Comparison of ENCODE assay signal across 11 mouse cellular contexts in the genomic region with DNA sequence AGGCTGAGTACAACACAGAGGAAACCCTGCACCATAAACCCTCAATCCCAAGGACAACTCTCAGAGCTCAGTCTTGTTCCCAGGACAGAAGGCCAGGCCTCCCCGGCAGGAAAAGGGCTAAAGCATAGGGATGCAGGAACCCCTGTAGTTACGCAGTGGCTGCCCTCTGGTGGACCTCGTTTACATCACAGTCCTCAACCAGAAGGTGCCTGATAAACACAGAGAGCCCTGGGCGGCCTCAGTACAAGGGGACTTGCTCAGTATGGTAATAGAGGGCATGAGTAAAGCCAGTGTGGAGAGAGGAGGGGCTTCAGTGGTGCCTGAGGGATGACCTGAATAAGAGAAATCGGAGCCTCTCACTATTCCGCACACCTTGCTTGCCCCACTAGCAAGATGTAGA. TPM values are rescaled to one million over a fixed set of nuclear protein-coding genes. Genes with fewer than 3 reads are reported as not detected.
DNase-seq lines count a peak whose midpoint lies in the region; ATAC-seq and TF ChIP-seq lines count a peak whose summit lies in the region.
"Had no signal": no experiment of that assay in that cellular context is flagged by ENCODE, and none has a peak within 500 bp of the region (broad histone marks: within the 10 kb centered on the region; RNA-seq: fewer than 3 reads in every experiment).

No protein-coding gene starts in this region.

- no peak for TF ChIP-seq POLR2A in ES-Bruce4 (IDR thresholded peaks at IDR 0.05; ENCODE audit: insufficient read depth, low read length)

- H3K4me1 ChIP-seq in kidney, embryonic 15.5 days, result no peaks in the 10 kb centered on the region
- H3K4me1 ChIP-seq in ES-Bruce4 (ENCODE audit: control insufficient read depth, insufficient read depth, low read length), result no peaks in the 10 kb centered on the region
- no peaks in the 10 kb centered on the region for H3K4me1 ChIP-seq in intestine, embryonic 15.5 days (replicated peaks)
- H3K4me1 ChIP-seq: limb, embryonic 12.5 days; stomach, embryonic 15.5 days had no signal

- TF ChIP-seq EP300 in ES-Bruce4 (IDR thresholded peaks at IDR 0.05; ENCODE audit: insufficient read depth, low read depth, low read length), result no peak

- no peak overlapping the region for H3K4me2 ChIP-seq in kidney, embryonic 15.5 days
- H3K4me2 ChIP-seq in intestine, embryonic 15.5 days (replicated peaks), result no peak overlapping the region
- H3K4me2 ChIP-seq: limb, embryonic 12.5 days; stomach, embryonic 15.5 days had no signal

- H3K27me3 ChIP-seq in kidney, embryonic 15.5 days, result no peaks in the 10 kb centered on the region
- H3K27me3 ChIP-seq in ES-Bruce4 (ENCODE audit: control insufficient read depth, insufficient read depth, low read length, poor library complexity, severe bottlenecking), result no peaks in the 10 kb centered on the region
- no peaks in the 10 kb centered on the region for H3K27me3 ChIP-seq in intestine, embryonic 15.5 days (replicated peaks)
- H3K27me3 ChIP-seq: limb, embryonic 12.5 days; stomach, embryonic 15.5 days had no signal

- WGBS in kidney, embryonic 15.5 days, result 46% methylated on average over 6 of the region's 6 CpGs
- 49% methylated on average over 6 of the region's 6 CpGs for WGBS in intestine, embryonic 15.5 days

- no peak for DNase-seq in kidney, adult 18-20 months
- DNase-seq in ZHBTc4 (ENCODE audit: low read depth, low spot score) (peak; percentile 46), MN1 (ENCODE audit: low spot score) (no peak)
- no peak for DNase-seq in layer of hippocampus, adult 8-10 months (ENCODE audit: low spot score in 2 of 2)
- DNase-seq in spleen, postnatal 36 days (ENCODE audit: low spot score in 2 of 2), result no peak

- H3K4me3 ChIP-seq in kidney, embryonic 15.5 days (replicated peaks), result no peak overlapping the region
- no peak overlapping the region for H3K4me3 ChIP-seq in ES-Bruce4 (ENCODE audit: low read depth, low read length)
- no peak overlapping the region for H3K4me3 ChIP-seq in intestine, embryonic 15.5 days (replicated peaks)
- H3K4me3 ChIP-seq: limb, embryonic 12.5 days; stomach, embryonic 15.5 days had no signal

- peaks cover 99% of the 10 kb centered on the region for H3K36me3 ChIP-seq in kidney, embryonic 15.5 days
- H3K36me3 ChIP-seq in ES-Bruce4 (ENCODE audit: control insufficient read depth, insufficient read depth, low read length, poor library complexity, severe bottlenecking), result peaks cover 17% of the 10 kb centered on the region
- H3K36me3 ChIP-seq in intestine, embryonic 15.5 days, result peaks cover 34% of the 10 kb centered on the region; the same call in 1 of the 2 replicates

- no peak overlapping the region for H3K27ac ChIP-seq in kidney, embryonic 15.5 days
- H3K27ac ChIP-seq in ES-Bruce4 (ENCODE audit: insufficient read depth, low read length), result no peak overlapping the region
- no peak overlapping the region for H3K27ac ChIP-seq in intestine, embryonic 15.5 days
- H3K27ac ChIP-seq: limb, embryonic 12.5 days; stomach, embryonic 15.5 days had no signal

- no peak overlapping the region for H3K9ac ChIP-seq in kidney, embryonic 15.5 days
- no peak overlapping the region for H3K9ac ChIP-seq in ES-Bruce4 (ENCODE audit: low read depth, poor library complexity, severe bottlenecking)
- H3K9ac ChIP-seq in intestine, embryonic 15.5 days, result no peak overlapping the region
- H3K9ac ChIP-seq: limb, embryonic 12.5 days; stomach, embryonic 15.5 days had no signal

- 0 out of 2 replicates have a peak, but pooled peaks have one; percentile 25 for ATAC-seq in kidney, embryonic 15.5 days (replicated peaks; ENCODE audit: low FRiP score)
- ATAC-seq in intestine, embryonic 15.5 days, result peak; percentile 17; the same call in 1 of the 2 replicates

- H3K9me3 ChIP-seq in kidney, embryonic 15.5 days (replicated peaks), result no peaks in the 10 kb centered on the region
- H3K9me3 ChIP-seq in ES-Bruce4 (replicated peaks; ENCODE audit: control insufficient read depth, insufficient read depth, low read length, poor library complexity, severe bottlenecking), result no peaks in the 10 kb centered on the region
- no peaks in the 10 kb centered on the region for H3K9me3 ChIP-seq in intestine, embryonic 15.5 days
- H3K9me3 ChIP-seq: limb, embryonic 12.5 days; stomach, embryonic 15.5 days had no signal

- TF ChIP-seq CTCF in ES-Bruce4 (IDR thresholded peaks at IDR 0.05; ENCODE audit: low read depth, low read length), result peak; percentile 53

RNA-seq across cellular contexts. Expression of gene Tk2, which starts 13.8 kb away (rescaled TPM):
- 19.7 and 21.0 TPM in 2 replicates for polyA plus RNA-seq in kidney, embryonic 15.5 days (2015; fragmentation: Nextera tagmentation; extraction: Ambion mirVana)
- 17.2 and 18.0 TPM in 2 replicates for polyA plus RNA-seq in ES-Bruce4 (2011; ENCODE audit: insufficient read depth, insufficient read length, low read depth, missing spikeins)
- polyA plus RNA-seq in intestine, embryonic 15.5 days (2015; fragmentation: Nextera tagmentation; extraction: Ambion mirVana), result 14.2 and 15.3 TPM in 2 replicates
- 10 to 100 TPM; 39.2 to 46.1 (median 43.9) TPM for total RNA-seq in layer of hippocampus, adult 8-10 months (2022)

RNA-seq across cellular contexts. Expression of gene Cklf, which starts 16.1 kb away (rescaled TPM):
- 43.0 and 46.8 TPM in 2 replicates for polyA plus RNA-seq in kidney, embryonic 15.5 days (2015; fragmentation: Nextera tagmentation; extraction: Ambion mirVana)
- 20.4 and 21.0 TPM in 2 replicates for polyA plus RNA-seq in ES-Bruce4 (2011; ENCODE audit: insufficient read depth, insufficient read length, low read depth, missing spikeins)
- polyA plus RNA-seq in intestine, embryonic 15.5 days (2015; fragmentation: Nextera tagmentation; extraction: Ambion mirVana), result 37.2 and 41.4 TPM in 2 replicates
- total RNA-seq in layer of hippocampus, adult 8-10 months (2022), result 10 to 100 TPM in 1 of 4 experiments, 1 to 10 TPM in 3; 7.5 to 12.1 (median 8.4) TPM

RNA-seq across cellular contexts. Expression of gene Cmtm2a, which starts 58.4 kb away (rescaled TPM):
- not detected in 2 replicates for polyA plus RNA-seq in kidney, embryonic 15.5 days (2015; fragmentation: Nextera tagmentation; extraction: Ambion mirVana)
- polyA plus RNA-seq in ES-Bruce4 (2011; ENCODE audit: insufficient read depth, insufficient read length, low read depth, missing spikeins), result not detected in 2 replicates
- not detected in 2 replicates for polyA plus RNA-seq in intestine, embryonic 15.5 days (2015; fragmentation: Nextera tagmentation; extraction: Ambion mirVana)
- total RNA-seq in layer of hippocampus, adult 8-10 months (2022), result not detected
- polyA plus RNA-seq: heart, embryonic 14.5 days; limb, embryonic 12.5 days; stomach, embryonic 15.5 days had no signal
